Mouse (Mus musculus) heart, adult 2 months (tissue): Measurements from ENCODE around the gene Mmp10.

Source experiments
- CTCF ChIP-seq: fragments of 200-600 bp; IDR thresholded peaks from 2 replicates; pipeline ENCODE4 v1.8.1; 2022; ENCODE audit warnings: antibody characterized with exemption, mild to moderate bottlenecking, moderate library complexity
- EP300 ChIP-seq: fragments of 200-500 bp; IDR thresholded peaks from 2 replicates; pipeline ENCODE4 v1.6.1; 2011; ENCODE audit warnings: low read depth, low read length, control low read depth; ENCODE audit not compliant: insufficient read depth
- POLR2A ChIP-seq: fragments of 200-500 bp; IDR thresholded peaks from 2 replicates; pipeline ENCODE4 v1.6.1; 2011; ENCODE audit warnings: mild to moderate bottlenecking, low read depth, low read length, control low read depth; ENCODE audit not compliant: insufficient read depth

DNA sequence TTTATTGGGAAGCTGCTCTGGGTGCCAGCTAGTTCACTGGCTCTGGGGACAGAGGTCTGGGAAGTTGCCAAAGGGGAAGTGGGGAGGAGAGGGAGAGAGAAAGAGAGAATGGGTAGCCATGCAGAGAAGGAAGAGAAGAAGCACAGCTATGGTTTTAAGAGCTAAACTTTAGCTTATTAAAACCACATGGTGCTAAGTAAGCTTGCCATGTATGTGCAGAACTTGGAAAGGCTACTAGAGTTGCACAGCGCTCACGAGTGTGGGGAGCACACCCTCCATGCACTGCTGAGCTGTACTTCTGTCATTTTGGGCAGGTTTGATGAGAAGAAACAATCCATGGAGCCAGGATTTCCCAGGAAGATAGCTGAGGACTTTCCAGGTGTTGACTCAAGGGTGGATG, 48.9 kb upstream of the Mmp10 start:
- no peak for TF ChIP-seq POLR2A
- TF ChIP-seq CTCF: no peak
- no peak for TF ChIP-seq EP300
